Mouse (Mus musculus) lung, postnatal 0 days (tissue): ENCODE data around the gene Deup1. TPM values are rescaled to one million over a fixed set of nuclear protein-coding genes. Genes with fewer than 3 reads are reported as not detected.

Source experiments
- ATAC-seq: fragments of 200-750 bp; cut with Nextera tagmentation; 2 replicates; pipeline ENCODE4 v1.8.0; 2017; ENCODE audit warnings: moderate library complexity
- DNase-seq: peaks from one replicate; pipeline ENCODE4 v3.0.0-alpha.2; 2016; ENCODE audit warnings: low spot score
- H3K27ac ChIP-seq: fragments of 300-500 bp; sonication (generic); 2 replicates; pipeline ENCODE4 v1.5.1; 2014; ENCODE audit warnings: antibody characterized with exemption, mild to moderate bottlenecking, low read length, mixed read lengths
- H3K27me3 ChIP-seq: fragments of 300-500 bp; sonication (generic); replicated peaks from 2 replicates; pipeline ENCODE4 v1.6.1; 2014; ENCODE audit warnings: low read length, mixed read lengths; ENCODE audit not compliant: insufficient read depth
- H3K36me3 ChIP-seq: fragments of 300-500 bp; sonication (generic); 2 replicates; pipeline ENCODE4 v1.6.1; 2014; ENCODE audit warnings: low read length, mixed read lengths; ENCODE audit not compliant: insufficient read depth
- H3K4me1 ChIP-seq: fragments of 300-500 bp; sonication (generic); 2 replicates; pipeline ENCODE4 v1.6.1; 2014; ENCODE audit warnings: antibody characterized with exemption, low read depth, low read length, mixed read lengths; ENCODE audit not compliant: insufficient read depth
- H3K4me2 ChIP-seq: fragments of 300-500 bp; sonication (generic); replicated peaks from 2 replicates; pipeline ENCODE4 v1.6.1; 2014; ENCODE audit warnings: low read depth, mild to moderate bottlenecking, low read length, moderate library complexity, mixed read lengths
- H3K4me3 ChIP-seq: fragments of 300-500 bp; sonication (generic); 2 replicates; pipeline ENCODE4 v1.5.1; 2014; ENCODE audit warnings: low read depth, low read length
- H3K9ac ChIP-seq: fragments of 300-500 bp; sonication (generic); replicated peaks from 2 replicates; pipeline ENCODE4 v1.6.1; 2014; ENCODE audit warnings: low read depth, mild to moderate bottlenecking
- H3K9me3 ChIP-seq: fragments of 300-500 bp; sonication (generic); 2 replicates; pipeline ENCODE4 v1.6.1; 2016; ENCODE audit warnings: low read length, mixed read lengths
- CTCF ChIP-seq: IDR thresholded peaks from 2 replicates; pipeline ENCODE4 v1.5.1; 2016; ENCODE audit warnings: antibody characterized with exemption, mild to moderate bottlenecking
- EP300 ChIP-seq: IDR thresholded peaks from 2 replicates; pipeline ENCODE4 v1.6.1; 2016; ENCODE audit warnings: antibody characterized with exemption, mild to moderate bottlenecking, control low read depth
- WGBS: fragments of 180-500 bp; shearing (Covaris S2); extraction: QIAGEN DNeasy Blood & Tissue Kit; methylation state at CpG from one replicate; pipeline ENCODE4 v1.1.7; 2014; 5-methylcytosine and 5-hydroxymethylcytosine counted together
- polyA plus RNA-seq: library from polyadenylated mRNA; unstranded; fragments of >200 nt; fragmentation: Nextera tagmentation; extraction: Ambion mirVana; gene quantifications from 2 replicates; pipeline ENCODE4 v1.2.1, GENCODE M21; 2015

Gene Deup1
- polyA plus RNA-seq, 1 experiment from 2014 or later = 4.1 TPM

GRCm38 (mm10) chr9:15523646-15524045, 104.1 kb downstream of the Deup1 start:
- no peak overlapping the region for H3K9ac ChIP-seq
- WGBS = 86% methylated on average over 6 of the region's 6 CpGs
- H3K4me2 ChIP-seq = no peak overlapping the region
- ATAC-seq (no peak), DNase-seq (no peak)
- H3K36me3 ChIP-seq = no peaks in the 10 kb centered on the region
- no peak for TF ChIP-seq EP300
- TF ChIP-seq CTCF = no peak
- no peaks in the 10 kb centered on the region for H3K27me3 ChIP-seq
- H3K9me3 ChIP-seq = no peaks in the 10 kb centered on the region
- H3K27ac ChIP-seq = no peak overlapping the region
- peaks cover 29% of the 10 kb centered on the region for H3K4me1 ChIP-seq
- no peak overlapping the region for H3K4me3 ChIP-seq

GRCm38 (mm10) chr9:15522887-15523286, 104.8 kb downstream of the Deup1 start:
- DNase-seq = no peak
- no peak for ATAC-seq
- peaks cover 29% of the 10 kb centered on the region for H3K4me1 ChIP-seq
- H3K36me3 ChIP-seq = no peaks in the 10 kb centered on the region
- 49% methylated on average over 5 of the region's 5 CpGs for WGBS
- TF ChIP-seq CTCF = no peak
- no peak for TF ChIP-seq EP300
- H3K9me3 ChIP-seq = no peaks in the 10 kb centered on the region
- no peak overlapping the region for H3K27ac ChIP-seq
- H3K4me2 ChIP-seq = no peak overlapping the region
- H3K9ac ChIP-seq = no peak overlapping the region
- H3K4me3 ChIP-seq = no peak overlapping the region
- H3K27me3 ChIP-seq = no peaks in the 10 kb centered on the region

GRCm38 (mm10) chr9:15522348-15522747, 105.4 kb downstream of the Deup1 start:
- Histone ChIP-seq H3K9ac (no peak overlapping the region), H3K27ac (no peak overlapping the region), H3K4me2 (no peak overlapping the region), H3K4me1 (peaks cover 29% of the 10 kb centered on the region), H3K36me3 (no peaks in the 10 kb centered on the region), H3K27me3 (no peaks in the 10 kb centered on the region), H3K4me3 (no peak overlapping the region), H3K9me3 (no peaks in the 10 kb centered on the region)
- ATAC-seq (no peak), DNase-seq (no peak)
- WGBS = 83% methylated on average over 10 of the region's 10 CpGs
- no peak for TF ChIP-seq EP300
- no peak for TF ChIP-seq CTCF

- WGBS = 66% methylated on average over 4 of the region's 4 CpGs
- TF ChIP-seq EP300 = no peak; the same call in 1 of the 2 replicates
- TF ChIP-seq CTCF = no peak
- DNase-seq (no peak), ATAC-seq (peak; percentile 60)
- no peaks in the 10 kb centered on the region for H3K9me3 ChIP-seq
- H3K4me3 ChIP-seq = no peak overlapping the region
- H3K4me2 ChIP-seq = no peak overlapping the region
- H3K4me1 ChIP-seq = no peaks in the 10 kb centered on the region
- H3K9ac ChIP-seq = no peak overlapping the region
- H3K36me3 ChIP-seq = no peaks in the 10 kb centered on the region
- H3K27ac ChIP-seq = no peak overlapping the region
- no peaks in the 10 kb centered on the region for H3K27me3 ChIP-seq
Observed at GRCm38 (mm10) chr9:15517979-15518378, 109.8 kb downstream of the Deup1 start.

- Histone ChIP-seq H3K27ac (no peak overlapping the region), H3K4me1 (no peaks in the 10 kb centered on the region), H3K27me3 (no peaks in the 10 kb centered on the region), H3K36me3 (no peaks in the 10 kb centered on the region), H3K9ac (no peak overlapping the region), H3K4me3 (no peak overlapping the region), H3K9me3 (no peaks in the 10 kb centered on the region), H3K4me2 (no peak overlapping the region)
- peak; percentile 53 for ATAC-seq
- 76% methylated on average over 2 of the region's 2 CpGs for WGBS
- TF ChIP-seq CTCF = no peak
- TF ChIP-seq EP300 = no peak
- no peak for DNase-seq
Observed at GRCm38 (mm10) chr9:15516007-15516406, 111.7 kb downstream of the Deup1 start.

GRCm38 (mm10) chr9:15512918-15513317, 114.8 kb downstream of the Deup1 start:
- peaks cover 3% of the 10 kb centered on the region; the same call in 1 of the 2 replicates for H3K4me1 ChIP-seq
- no peaks in the 10 kb centered on the region for H3K9me3 ChIP-seq
- no peak overlapping the region for H3K9ac ChIP-seq
- H3K4me3 ChIP-seq = no peak overlapping the region
- H3K36me3 ChIP-seq = no peaks in the 10 kb centered on the region
- TF ChIP-seq CTCF (no peak), EP300 (no peak)
- H3K27ac ChIP-seq = no peak overlapping the region
- no peaks in the 10 kb centered on the region for H3K27me3 ChIP-seq
- no peak overlapping the region for H3K4me2 ChIP-seq
- ATAC-seq (peak; percentile 29; the same call in 1 of the 2 replicates), DNase-seq (no peak)
- WGBS = 41% methylated on average over 7 of the region's 7 CpGs
